Mouse (Mus musculus) embryonic fibroblast, embryonic 13.5 days (primary cell): ENCODE results near the gene Klc3. TPM values are rescaled to one million over a fixed set of nuclear protein-coding genes. Genes with fewer than 3 reads are reported as not detected.

Source experiments
- H3K27ac ChIP-seq: 2 replicates; pipeline ENCODE4 v1.5.1; 2012; ENCODE audit warnings: low read length, control low read depth, inconsistent platforms; ENCODE audit not compliant: insufficient read depth
- H3K4me1 ChIP-seq: 2 replicates; pipeline ENCODE4 v1.6.1; 2011; ENCODE audit warnings: low read length; ENCODE audit not compliant: control insufficient read depth, insufficient read depth
- H3K4me3 ChIP-seq: 2 replicates; pipeline ENCODE4 v1.5.1; 2011; ENCODE audit warnings: mild to moderate bottlenecking, control low read depth, low read length; ENCODE audit not compliant: insufficient read depth
- CTCF ChIP-seq: IDR thresholded peaks from 2 replicates; pipeline ENCODE4 v1.5.1; 2011; ENCODE audit warnings: mild to moderate bottlenecking, control low read depth, low read length, moderate library complexity, borderline replicate concordance; ENCODE audit not compliant: insufficient read depth
- POLR2A ChIP-seq: IDR thresholded peaks from 2 replicates; pipeline ENCODE4 v1.6.1; 2011; ENCODE audit warnings: low read depth, mild to moderate bottlenecking, control low read depth, low read length, moderate library complexity
- polyA plus RNA-seq: library from polyadenylated mRNA; stranded (reverse); fragments of >200 nt; gene quantifications from 2 replicates; pipeline ENCODE4 v1.2.4, GENCODE M21; 2011; ENCODE audit warnings: low read depth; ENCODE audit not compliant: missing spikeins, insufficient read length

Klc3 gene
- polyA plus RNA-seq, 1 experiment: 5.3 TPM

DNA sequence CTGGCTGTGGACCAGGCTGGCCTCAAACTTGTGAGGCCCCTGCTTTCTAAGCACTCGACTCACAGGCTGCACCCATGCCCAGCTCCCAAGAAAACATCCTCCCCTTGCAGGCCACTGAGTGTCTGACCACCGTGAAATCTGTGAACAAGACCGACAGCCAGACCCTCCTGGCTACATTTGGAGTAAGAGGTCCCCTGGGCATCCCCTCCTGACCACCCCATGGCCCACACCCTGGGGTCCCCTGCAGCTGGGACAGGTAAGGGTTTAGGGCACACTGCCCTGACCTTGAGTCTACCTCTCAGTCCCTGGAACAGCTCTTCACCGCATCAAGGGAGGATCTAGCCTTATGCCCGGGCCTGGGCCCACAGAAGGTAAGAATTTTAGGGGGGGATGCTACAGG is 48.9 kb downstream of the Klc3 start:
- no peak overlapping the region for H3K4me3 ChIP-seq

DNA sequence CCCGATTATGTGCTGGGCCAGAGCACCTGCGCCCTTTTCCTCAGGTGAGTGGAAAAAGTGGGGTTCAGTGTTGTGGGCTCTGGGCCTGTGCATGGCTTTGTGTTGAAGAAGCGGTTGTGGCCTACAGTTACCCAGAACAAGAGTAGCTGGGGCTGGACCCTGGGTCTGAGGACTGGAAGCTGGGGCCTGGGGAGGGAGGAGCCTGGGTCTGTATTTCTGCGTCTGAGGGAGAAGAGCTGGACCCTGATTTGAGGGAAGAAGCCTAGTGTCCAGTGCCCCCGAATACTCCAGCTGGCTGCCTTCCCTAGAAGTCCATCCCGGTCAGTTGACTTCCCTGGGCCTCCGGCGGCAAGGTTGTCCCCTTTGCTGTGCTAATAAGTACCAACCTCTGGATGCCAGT is 53.7 kb downstream of the Klc3 start:
- no peak overlapping the region for H3K4me3 ChIP-seq
- H3K27ac ChIP-seq: no peak overlapping the region
- H3K4me1 ChIP-seq: no peaks in the 10 kb centered on the region; the same call in 1 of the 2 replicates
- TF ChIP-seq POLR2A (no peak), CTCF (no peak)

More for the DNA sequence above, 48.9 kb downstream of the Klc3 start:
- TF ChIP-seq CTCF (no peak), POLR2A (no peak)
- Histone ChIP-seq H3K27ac (no peak overlapping the region), H3K4me1 (peaks cover 2% of the 10 kb centered on the region)

DNA sequence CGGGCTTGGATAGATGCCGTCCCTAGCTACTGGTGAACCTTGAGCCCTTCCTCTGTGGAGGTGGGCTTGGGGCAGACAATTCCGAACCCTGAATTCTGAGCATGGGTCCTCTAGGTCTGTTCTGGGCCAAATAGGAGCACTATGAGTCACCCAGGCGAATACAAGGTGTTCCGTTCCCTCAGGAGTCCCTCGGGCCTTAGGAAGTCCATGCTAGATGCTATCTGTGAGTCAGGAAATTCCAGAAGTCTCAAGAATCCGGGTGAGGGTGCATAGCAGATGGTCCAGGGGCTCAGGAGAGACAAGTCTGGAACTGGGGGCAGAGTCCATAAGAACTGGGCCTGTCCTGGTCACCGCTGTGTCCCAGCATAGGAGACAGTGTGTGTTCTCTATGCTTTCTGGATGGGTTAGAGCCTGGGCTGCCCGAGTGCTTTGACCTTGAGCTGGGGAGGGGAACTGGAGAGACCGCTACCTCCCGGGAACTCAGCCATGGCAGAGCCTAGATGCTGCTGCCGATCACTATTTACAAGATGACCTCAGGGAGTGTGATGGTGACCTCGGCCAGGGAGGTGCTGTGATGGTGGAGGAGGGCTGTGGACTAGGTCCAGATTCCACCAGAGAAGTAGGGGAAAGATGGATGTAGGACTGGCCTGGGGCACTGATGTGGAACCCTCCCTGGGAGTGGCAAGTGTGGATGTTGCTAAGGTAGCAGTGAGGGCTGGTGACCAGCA is 54.6 kb downstream of the Klc3 start:
- no peaks in the 10 kb centered on the region; the same call in 1 of the 2 replicates for H3K4me1 ChIP-seq
- H3K27ac ChIP-seq: no peak overlapping the region
- no peak for TF ChIP-seq CTCF
- TF ChIP-seq POLR2A: no peak
- H3K4me3 ChIP-seq: no peak overlapping the region

DNA sequence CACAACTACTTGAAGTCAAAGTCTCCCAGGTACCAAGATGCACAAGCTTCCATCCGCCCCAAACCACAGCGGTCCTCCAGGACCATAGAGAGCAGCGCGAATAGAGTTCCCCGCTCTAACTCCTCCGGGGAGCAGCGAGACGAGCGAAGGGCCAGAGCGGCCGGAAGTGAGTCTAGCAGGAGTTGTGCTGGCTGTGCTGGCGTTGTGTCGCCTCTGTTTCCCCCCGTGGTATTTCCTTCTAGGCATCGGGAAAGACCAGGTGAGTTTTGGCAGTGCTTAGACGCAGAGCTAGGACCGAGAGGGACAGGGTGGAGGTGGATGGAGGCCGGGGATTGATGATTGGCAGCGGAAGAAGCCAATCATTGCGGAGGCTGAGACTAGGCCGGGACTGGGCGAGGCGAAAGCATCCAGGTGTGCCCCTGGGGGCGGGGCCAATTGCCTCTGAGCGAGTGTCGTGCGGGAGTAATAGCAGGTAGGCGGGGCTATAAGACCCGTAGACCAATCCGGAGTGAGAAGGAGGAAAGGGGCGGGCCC is 58.9 kb downstream of the Klc3 start:
- Histone ChIP-seq H3K4me1 (no peaks in the 10 kb centered on the region; the same call in none of the 2 replicates), H3K27ac (peak overlapping the region; percentile 79), H3K4me3 (peak overlapping the region; percentile 61)
- TF ChIP-seq CTCF (no peak), POLR2A (no peak; the same call in none of the 2 replicates)

Other genes starting within 250 kb of the Klc3 start
- gene Gipr, start 238.0 kb downstream of the Klc3 start, polyA plus RNA-seq: not detected in 2 replicates
- 17.3 and 23.2 TPM in 2 replicates for gene Eml2, start 227.7 kb downstream of the Klc3 start, polyA plus RNA-seq
- gene Gpr4, start 191.6 kb downstream of the Klc3 start, polyA plus RNA-seq: 0.17 and 0.18 TPM in 2 replicates
- 21.8 and 24.4 TPM in 2 replicates for gene Opa3, start 175.8 kb downstream of the Klc3 start, polyA plus RNA-seq
- gene Vasp, start 132.3 kb downstream of the Klc3 start, polyA plus RNA-seq: 161 and 186 TPM in 2 replicates
- not detected in 2 replicates for gene Ppm1n, start 124.0 kb downstream of the Klc3 start, polyA plus RNA-seq
- gene Rtn2, start 121.5 kb downstream of the Klc3 start, polyA plus RNA-seq: 6.8 and 7.8 TPM in 2 replicates
- 2.1 and 2.7 TPM in 2 replicates for gene Fosb, start 94.1 kb downstream of the Klc3 start, polyA plus RNA-seq
- 44.9 and 52.2 TPM in 2 replicates for gene Ercc1, start 59.3 kb downstream of the Klc3 start, polyA plus RNA-seq
- gene Cd3eap, start 44.6 kb downstream of the Klc3 start, polyA plus RNA-seq: 13.3 and 13.4 TPM in 2 replicates
- gene Ppp1r13l, start 44.4 kb downstream of the Klc3 start, polyA plus RNA-seq: 11.0 and 12.5 TPM in 2 replicates
- 14.3 and 22.7 TPM in 2 replicates for gene Ercc2, start 22.1 kb downstream of the Klc3 start, polyA plus RNA-seq
- gene Ckm, start 672 bp upstream of the Klc3 start, polyA plus RNA-seq: not detected in 2 replicates
- gene Mark4, start 54.7 kb upstream of the Klc3 start, polyA plus RNA-seq: 27.4 and 29.1 TPM in 2 replicates
- not detected in 2 replicates for gene Exoc3l2, start 59.2 kb upstream of the Klc3 start, polyA plus RNA-seq
- gene Bloc1s3, start 104.3 kb upstream of the Klc3 start, polyA plus RNA-seq: 5.9 and 6.1 TPM in 2 replicates
- gene Trappc6a, start 104.3 kb upstream of the Klc3 start, polyA plus RNA-seq: 15.2 and 23.4 TPM in 2 replicates
- not detected in 2 replicates for gene Nkpd1, start 113.7 kb upstream of the Klc3 start, polyA plus RNA-seq
- gene Ppp1r37, start 159.0 kb upstream of the Klc3 start, polyA plus RNA-seq: 25.3 and 27.7 TPM in 2 replicates
- 1.5 and 1.8 TPM in 2 replicates for gene Zfp296, start 173.2 kb upstream of the Klc3 start, polyA plus RNA-seq
- gene Gemin7, start 173.5 kb upstream of the Klc3 start, polyA plus RNA-seq: 52.6 and 65.2 TPM in 2 replicates
- 32.4 and 38.1 TPM in 2 replicates for gene Clasrp, start 200.4 kb upstream of the Klc3 start, polyA plus RNA-seq
- gene Relb, start 225.3 kb upstream of the Klc3 start, polyA plus RNA-seq: 15.4 and 17.9 TPM in 2 replicates